Mouse (Mus musculus) forebrain, embryonic 15.5 days (tissue): ENCODE results near the gene Itga2. TPM values are rescaled to one million over a fixed set of nuclear protein-coding genes. Genes with fewer than 3 reads are reported as not detected.

Source experiments
- ATAC-seq: fragments of 200-750 bp; cut with Nextera tagmentation; replicated peaks from 2 replicates; pipeline ENCODE4 v1.8.0; 2017; ENCODE audit warnings: mild to moderate bottlenecking, moderate TSS enrichment, moderate library complexity
- H3K27ac ChIP-seq: fragments of 300-500 bp; sonication (generic); replicated peaks from 2 replicates; pipeline ENCODE4 v1.5.1; 2015; ENCODE audit warnings: mild to moderate bottlenecking, inconsistent platforms
- H3K27me3 ChIP-seq: fragments of 300-500 bp; sonication (generic); 2 replicates; pipeline ENCODE4 v1.6.1; 2015; ENCODE audit warnings: inconsistent platforms
- H3K36me3 ChIP-seq: fragments of 300-500 bp; sonication (generic); 2 replicates; pipeline ENCODE4 v1.6.1; 2015; ENCODE audit warnings: mild to moderate bottlenecking, inconsistent platforms
- H3K4me1 ChIP-seq: fragments of 300-500 bp; sonication (generic); 2 replicates; pipeline ENCODE4 v1.6.1; 2015; ENCODE audit warnings: inconsistent platforms
- H3K4me2 ChIP-seq: fragments of 300-500 bp; sonication (generic); replicated peaks from 2 replicates; pipeline ENCODE4 v1.6.1; 2015; ENCODE audit warnings: mild to moderate bottlenecking, inconsistent platforms
- H3K4me3 ChIP-seq: fragments of 300-500 bp; sonication (generic); 2 replicates; pipeline ENCODE4 v1.5.1; 2015; ENCODE audit warnings: mild to moderate bottlenecking, inconsistent platforms
- H3K9ac ChIP-seq: fragments of 300-500 bp; sonication (generic); replicated peaks from 2 replicates; pipeline ENCODE4 v1.6.1; 2015; ENCODE audit warnings: mild to moderate bottlenecking, inconsistent platforms
- H3K9me3 ChIP-seq: fragments of 300-500 bp; sonication (generic); 2 replicates; pipeline ENCODE4 v1.6.1; 2016; ENCODE audit warnings: inconsistent platforms
- WGBS: fragments of 180-500 bp; shearing (Covaris S2); methylation state at CpG from one replicate; pipeline ENCODE4 v1.1.7; 2015; ENCODE audit warnings: mixed read lengths; 5-methylcytosine and 5-hydroxymethylcytosine counted together
- polyA plus RNA-seq: library from polyadenylated mRNA; unstranded; fragments of >200 nt; fragmentation: Nextera tagmentation; extraction: Ambion mirVana; gene quantifications from 2 replicates; pipeline ENCODE4 v1.2.1, GENCODE M21; 2015

Gene Itga2
- polyA plus RNA-seq, 1 experiment from 2014 or later, result 2.0 TPM

DNA sequence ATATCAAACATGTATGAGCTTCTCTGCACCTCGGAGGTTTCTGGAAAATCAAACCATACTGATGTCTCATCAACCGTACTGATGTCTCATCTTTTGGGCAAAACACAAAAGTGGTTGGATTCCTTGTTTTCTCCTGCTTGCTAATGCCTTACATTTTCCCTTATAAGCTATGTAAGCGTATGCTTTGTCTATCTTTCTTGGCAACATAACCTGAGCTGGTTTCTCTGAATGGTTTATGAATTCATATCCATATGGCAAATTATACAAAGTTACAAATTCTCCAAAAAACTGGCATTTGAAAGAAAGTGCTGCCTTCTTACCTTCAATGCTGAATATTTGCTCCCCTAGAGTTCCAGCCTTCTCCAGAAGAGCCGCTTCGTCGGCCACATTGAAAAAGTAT, 57.2 kb downstream of the Itga2 start:
- Histone ChIP-seq H3K4me2 (no peak overlapping the region), H3K4me1 (no peaks in the 10 kb centered on the region), H3K9ac (no peak overlapping the region), H3K4me3 (no peak overlapping the region), H3K27ac (no peak overlapping the region), H3K36me3 (no peaks in the 10 kb centered on the region), H3K27me3 (no peaks in the 10 kb centered on the region), H3K9me3 (no peaks in the 10 kb centered on the region)
- 90% methylated on average over 6 of the region's 6 CpGs for WGBS
- no peak for ATAC-seq

DNA sequence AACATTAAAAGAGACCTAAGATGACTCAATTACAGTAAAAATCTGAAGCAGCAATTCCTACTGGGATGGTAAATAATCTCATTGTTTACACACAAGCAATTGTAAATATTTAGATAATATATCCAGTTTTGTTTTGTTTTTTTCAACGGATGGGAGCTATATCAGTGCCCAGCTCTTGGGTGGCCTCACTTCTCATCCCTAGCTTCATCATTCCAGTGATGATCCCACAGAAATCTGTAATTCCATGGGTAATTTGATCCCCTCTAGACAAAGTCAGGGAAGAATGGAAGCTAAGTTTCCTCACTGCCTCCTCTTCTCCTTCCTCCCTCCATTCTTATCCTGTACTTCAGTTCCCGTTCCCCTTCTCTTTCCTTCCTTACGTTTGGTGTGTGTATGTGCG, 74.4 kb downstream of the Itga2 start:
- ATAC-seq, result no peak
- Histone ChIP-seq H3K9me3 (no peaks in the 10 kb centered on the region), H3K4me2 (no peak overlapping the region), H3K4me1 (peaks cover 9% of the 10 kb centered on the region; the same call in 1 of the 2 replicates), H3K36me3 (no peaks in the 10 kb centered on the region), H3K27me3 (no peaks in the 10 kb centered on the region), H3K4me3 (no peak overlapping the region), H3K27ac (no peak overlapping the region), H3K9ac (no peak overlapping the region)
- WGBS, result 90% methylated on average over 4 of the region's 4 CpGs

DNA sequence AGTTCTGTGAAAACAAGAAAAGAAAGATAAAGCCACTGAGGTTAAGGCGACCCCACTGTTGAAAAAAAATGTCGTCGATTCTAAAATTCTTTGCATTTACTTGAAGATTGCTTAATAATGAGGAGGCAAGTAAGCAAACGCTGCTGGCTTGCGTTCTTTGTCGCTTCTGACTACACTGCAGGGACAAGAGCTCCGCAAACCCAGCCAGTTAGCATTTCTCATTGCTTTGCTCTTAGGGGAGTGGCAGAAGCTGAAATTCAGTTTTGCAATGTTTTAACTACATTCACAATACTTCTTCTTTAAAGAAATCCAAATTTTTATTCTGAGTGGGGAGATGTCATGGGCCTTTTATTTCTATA, 75.7 kb downstream of the Itga2 start:
- Histone ChIP-seq H3K9me3 (no peaks in the 10 kb centered on the region), H3K36me3 (no peaks in the 10 kb centered on the region), H3K27ac (no peak overlapping the region), H3K27me3 (no peaks in the 10 kb centered on the region), H3K4me1 (peaks cover 9% of the 10 kb centered on the region; the same call in 1 of the 2 replicates), H3K4me2 (no peak overlapping the region; the same call in 1 of the 2 replicates), H3K4me3 (no peak overlapping the region), H3K9ac (no peak overlapping the region)
- 26% methylated on average over 7 of the region's 7 CpGs for WGBS
- ATAC-seq, result no peak

DNA sequence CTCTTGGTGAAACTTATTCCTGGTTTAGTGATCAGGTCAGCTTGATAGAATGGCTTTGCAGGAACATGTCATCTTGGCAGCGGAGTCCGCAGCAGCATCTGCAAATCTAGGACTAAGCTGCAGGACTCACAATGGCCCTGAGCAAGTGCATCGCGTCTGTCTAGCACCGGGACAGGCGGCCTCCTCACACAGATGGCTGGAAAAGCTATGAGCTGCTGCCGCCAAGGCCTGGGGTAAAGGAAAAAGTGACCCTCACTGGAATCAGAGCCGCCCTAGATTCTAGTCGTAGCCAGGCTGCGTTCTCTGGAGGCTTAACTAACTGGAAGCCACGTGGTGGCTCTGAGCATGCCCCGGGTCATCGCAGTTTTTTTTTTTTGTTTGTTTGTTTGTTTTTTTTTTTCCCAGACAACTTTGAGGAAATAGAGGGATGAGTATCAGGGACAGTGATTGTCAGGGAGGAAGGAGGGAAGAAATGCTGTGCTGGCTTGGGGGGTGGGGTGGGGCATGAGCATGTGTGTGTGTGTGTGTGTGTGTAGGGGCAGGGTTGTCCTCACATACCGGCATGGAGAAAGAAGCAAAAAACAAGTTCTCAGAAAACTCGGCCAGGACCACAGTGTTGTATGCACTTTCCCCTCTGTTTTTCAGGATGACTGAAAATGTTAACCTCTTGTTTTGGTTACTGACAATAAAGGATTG, 76.2 kb downstream of the Itga2 start:
- no peaks in the 10 kb centered on the region for H3K9me3 ChIP-seq
- no peak overlapping the region for H3K27ac ChIP-seq
- H3K36me3 ChIP-seq, result no peaks in the 10 kb centered on the region
- H3K4me2 ChIP-seq, result peak overlapping the region; percentile 14
- peaks cover 9% of the 10 kb centered on the region; the same call in 1 of the 2 replicates for H3K4me1 ChIP-seq
- H3K9ac ChIP-seq, result no peak overlapping the region
- WGBS, result 22% methylated on average over 15 of the region's 15 CpGs
- no peaks in the 10 kb centered on the region for H3K27me3 ChIP-seq
- no peak overlapping the region for H3K4me3 ChIP-seq
- peak; percentile 74 for ATAC-seq

DNA sequence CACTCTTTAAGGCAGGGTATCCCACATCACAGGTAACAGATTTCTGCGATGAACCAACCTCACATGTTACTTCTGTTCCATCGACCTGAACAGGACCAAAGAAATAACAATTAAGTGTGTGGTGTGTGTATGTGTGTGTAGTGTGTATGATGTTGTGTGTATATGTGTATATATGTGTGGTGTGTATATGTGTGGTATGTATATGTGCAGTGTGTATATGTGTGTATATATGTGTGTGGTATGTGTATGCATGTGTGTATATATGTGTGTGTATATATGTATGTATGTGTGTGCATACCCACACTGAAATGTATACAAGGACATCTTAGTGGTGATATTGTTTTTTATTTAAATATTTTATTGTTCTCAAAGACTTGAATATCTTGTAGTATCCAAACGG, 77.5 kb downstream of the Itga2 start:
- Histone ChIP-seq H3K4me1 (peaks cover 9% of the 10 kb centered on the region; the same call in 1 of the 2 replicates), H3K27me3 (no peaks in the 10 kb centered on the region), H3K27ac (no peak overlapping the region), H3K9me3 (no peaks in the 10 kb centered on the region), H3K4me3 (no peak overlapping the region), H3K4me2 (no peak overlapping the region), H3K9ac (no peak overlapping the region), H3K36me3 (no peaks in the 10 kb centered on the region)
- WGBS, result 94% methylated on average over 3 of the region's 3 CpGs
- no peak for ATAC-seq

DNA sequence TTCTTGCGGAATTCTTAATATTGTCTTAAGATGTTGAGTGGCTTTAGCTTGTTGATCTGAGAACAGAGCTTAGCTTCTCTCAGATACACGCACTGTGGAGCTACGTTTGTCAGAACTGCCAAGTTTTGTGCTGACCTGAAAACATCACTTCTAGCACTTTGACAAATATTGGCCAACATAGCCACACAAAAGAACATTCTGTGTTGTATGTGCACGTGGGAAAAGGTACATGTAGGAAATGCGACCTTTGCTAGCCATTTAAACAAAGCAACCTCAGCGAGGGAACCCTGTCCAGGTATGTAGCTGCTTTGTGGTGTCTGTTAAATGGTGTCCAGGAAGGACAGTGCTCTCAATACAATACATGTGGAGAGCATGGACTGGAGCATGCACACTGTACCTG, 77.9 kb downstream of the Itga2 start:
- H3K9ac ChIP-seq, result no peak overlapping the region
- 93% methylated on average over 6 of the region's 6 CpGs for WGBS
- no peak overlapping the region for H3K4me3 ChIP-seq
- ATAC-seq, result no peak
- no peaks in the 10 kb centered on the region for H3K36me3 ChIP-seq
- H3K27ac ChIP-seq, result no peak overlapping the region
- no peak overlapping the region for H3K4me2 ChIP-seq
- peaks cover 9% of the 10 kb centered on the region; the same call in 1 of the 2 replicates for H3K4me1 ChIP-seq
- no peaks in the 10 kb centered on the region for H3K27me3 ChIP-seq
- H3K9me3 ChIP-seq, result no peaks in the 10 kb centered on the region

DNA sequence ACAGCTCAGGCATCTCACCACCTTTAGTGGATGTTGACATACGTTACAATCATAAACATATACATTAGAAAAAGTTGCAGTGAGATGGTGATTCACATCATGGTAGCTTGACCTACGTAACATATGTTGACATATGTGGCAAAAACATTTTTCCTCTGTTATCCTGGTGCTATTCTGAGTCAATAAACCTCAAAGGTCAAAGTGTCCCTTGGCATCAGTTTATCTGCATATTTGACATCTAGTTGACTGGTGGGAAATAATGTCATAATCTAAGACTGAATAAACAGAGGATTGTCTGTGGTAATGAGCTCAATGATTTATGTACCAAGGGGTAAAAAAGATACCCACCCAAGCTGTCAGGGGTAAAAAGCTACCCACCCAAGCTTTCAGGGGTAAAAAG, 78.7 kb downstream of the Itga2 start:
- Histone ChIP-seq H3K4me1 (peaks cover 9% of the 10 kb centered on the region; the same call in 1 of the 2 replicates), H3K36me3 (no peaks in the 10 kb centered on the region), H3K27me3 (no peaks in the 10 kb centered on the region), H3K4me3 (no peak overlapping the region), H3K27ac (no peak overlapping the region), H3K4me2 (no peak overlapping the region), H3K9ac (no peak overlapping the region), H3K9me3 (no peaks in the 10 kb centered on the region)
- WGBS, result 93% methylated on average over 2 of the region's 2 CpGs
- no peak for ATAC-seq

DNA sequence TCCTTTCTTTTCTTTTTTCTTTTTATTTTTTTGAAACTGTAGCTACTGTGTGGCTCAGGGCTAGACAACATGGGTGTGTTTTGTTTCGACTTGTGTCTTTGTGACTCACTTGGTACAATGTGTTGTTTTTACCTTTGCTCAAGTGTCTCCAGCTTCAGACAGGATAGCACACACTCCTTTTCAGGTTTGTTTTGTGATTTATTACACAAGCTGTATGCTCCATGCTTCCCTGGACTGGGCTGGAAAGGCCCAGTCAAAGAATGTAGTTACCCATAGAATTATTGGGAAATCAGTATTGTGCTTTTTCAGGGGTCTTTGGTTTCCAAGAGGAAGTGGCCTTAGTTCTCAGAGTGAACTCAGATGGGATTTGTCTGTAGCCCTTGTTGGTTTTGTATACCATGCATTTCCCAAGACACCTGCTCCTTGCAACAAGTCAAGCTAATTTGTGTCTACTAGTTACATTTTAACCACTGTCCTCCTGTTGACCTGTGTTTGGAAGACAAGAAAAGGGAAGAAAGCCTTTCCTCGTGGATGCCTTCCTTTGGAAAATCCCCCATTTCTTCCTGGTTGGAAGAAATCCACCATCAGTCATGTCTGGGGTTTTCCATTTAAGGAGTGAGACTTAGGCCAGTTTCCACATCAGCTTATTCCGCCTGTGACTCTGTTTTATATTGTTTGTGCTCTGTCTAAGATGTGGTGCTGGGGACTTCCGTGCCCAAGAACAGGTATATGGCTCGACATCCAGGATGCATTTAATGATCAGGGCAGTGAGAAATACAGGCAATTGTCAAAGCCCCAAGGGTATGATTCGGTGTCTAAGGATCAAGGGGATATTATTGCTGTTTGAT, 79.4 kb downstream of the Itga2 start:
- no peak overlapping the region for H3K4me3 ChIP-seq
- H3K9ac ChIP-seq, result no peak overlapping the region
- no peak overlapping the region for H3K4me2 ChIP-seq
- H3K36me3 ChIP-seq, result no peaks in the 10 kb centered on the region
- H3K9me3 ChIP-seq, result no peaks in the 10 kb centered on the region
- peaks cover 9% of the 10 kb centered on the region; the same call in 1 of the 2 replicates for H3K4me1 ChIP-seq
- H3K27ac ChIP-seq, result no peak overlapping the region
- no peak for ATAC-seq
- WGBS, result 82% methylated on average over 6 of the region's 6 CpGs
- no peaks in the 10 kb centered on the region for H3K27me3 ChIP-seq

DNA sequence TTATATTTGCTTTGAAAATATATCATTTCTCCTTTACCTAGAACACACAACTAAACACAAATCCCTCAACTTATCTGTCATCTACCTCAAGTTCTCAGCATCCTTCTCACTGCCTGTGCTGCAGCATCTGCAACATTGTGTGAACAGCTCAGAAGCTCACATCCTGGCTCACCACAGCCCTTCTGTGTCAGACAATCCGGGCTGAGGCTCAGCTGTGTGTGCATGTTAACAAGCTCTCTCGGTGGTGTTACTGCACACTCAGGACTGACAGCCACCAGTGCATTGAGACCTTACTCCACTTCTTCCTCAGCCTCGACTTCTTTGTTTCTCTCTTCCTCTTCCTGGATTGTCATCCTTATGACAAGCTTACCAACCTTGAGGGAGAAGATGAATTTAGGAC, 83.0 kb downstream of the Itga2 start:
- no peak overlapping the region for H3K4me2 ChIP-seq
- no peaks in the 10 kb centered on the region for H3K27me3 ChIP-seq
- H3K27ac ChIP-seq, result no peak overlapping the region
- WGBS, result 74% methylated on average over 3 of the region's 3 CpGs
- H3K4me1 ChIP-seq, result no peaks in the 10 kb centered on the region
- H3K9ac ChIP-seq, result no peak overlapping the region
- no peaks in the 10 kb centered on the region for H3K9me3 ChIP-seq
- H3K4me3 ChIP-seq, result no peak overlapping the region
- no peak for ATAC-seq
- H3K36me3 ChIP-seq, result no peaks in the 10 kb centered on the region

DNA sequence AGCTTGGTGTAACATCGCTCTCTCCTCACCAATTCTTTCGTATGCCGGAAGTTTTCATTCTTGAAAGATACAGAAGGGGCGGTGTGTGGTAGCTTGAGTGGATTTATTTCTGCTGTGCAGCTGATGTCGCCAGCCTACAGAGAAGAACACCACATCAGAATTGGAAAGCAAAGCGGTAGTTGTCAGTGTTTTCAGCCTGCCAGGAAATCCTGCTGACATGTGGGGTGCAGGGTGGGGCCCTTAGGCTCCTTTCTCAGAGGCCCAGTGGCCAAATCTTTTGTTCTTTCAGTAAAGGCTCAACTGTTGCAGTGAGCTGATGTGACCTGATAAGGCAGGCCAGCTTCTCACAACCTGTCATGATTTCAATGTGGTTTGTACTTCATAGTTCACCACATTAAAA, 86.1 kb downstream of the Itga2 start:
- Histone ChIP-seq H3K4me1 (peaks cover 6% of the 10 kb centered on the region; the same call in 1 of the 2 replicates), H3K4me3 (no peak overlapping the region), H3K27me3 (no peaks in the 10 kb centered on the region), H3K9ac (no peak overlapping the region), H3K27ac (no peak overlapping the region), H3K36me3 (no peaks in the 10 kb centered on the region), H3K4me2 (no peak overlapping the region), H3K9me3 (no peaks in the 10 kb centered on the region)
- no peak for ATAC-seq
- 79% methylated on average over 6 of the region's 6 CpGs for WGBS

DNA sequence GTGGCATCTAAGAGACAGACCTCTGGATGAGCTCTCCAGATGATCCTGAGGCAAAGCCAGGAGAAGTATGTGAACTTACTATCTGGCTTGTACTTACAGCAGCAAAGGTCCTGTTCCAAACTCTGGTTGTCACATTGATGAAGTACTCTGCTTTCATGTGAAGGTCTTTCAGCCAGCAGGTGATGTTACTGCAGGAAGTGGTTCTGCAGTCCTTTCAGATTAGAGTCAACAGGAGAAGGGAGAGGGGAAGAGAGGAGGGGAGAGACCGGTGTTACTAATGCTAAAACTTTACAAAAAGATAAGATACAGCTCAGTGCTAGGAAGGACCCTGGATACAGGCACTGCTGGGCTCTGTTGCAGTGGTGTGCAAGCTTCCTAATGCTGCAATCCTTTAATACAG, 88.6 kb downstream of the Itga2 start:
- H3K4me3 ChIP-seq, result no peak overlapping the region
- H3K36me3 ChIP-seq, result no peaks in the 10 kb centered on the region
- 96% methylated on average over 1 of the region's 1 CpGs for WGBS
- H3K9ac ChIP-seq, result no peak overlapping the region
- H3K4me2 ChIP-seq, result no peak overlapping the region
- no peak overlapping the region for H3K27ac ChIP-seq
- no peaks in the 10 kb centered on the region for H3K27me3 ChIP-seq
- H3K9me3 ChIP-seq, result no peaks in the 10 kb centered on the region
- H3K4me1 ChIP-seq, result peaks cover 18% of the 10 kb centered on the region
- no peak for ATAC-seq

DNA sequence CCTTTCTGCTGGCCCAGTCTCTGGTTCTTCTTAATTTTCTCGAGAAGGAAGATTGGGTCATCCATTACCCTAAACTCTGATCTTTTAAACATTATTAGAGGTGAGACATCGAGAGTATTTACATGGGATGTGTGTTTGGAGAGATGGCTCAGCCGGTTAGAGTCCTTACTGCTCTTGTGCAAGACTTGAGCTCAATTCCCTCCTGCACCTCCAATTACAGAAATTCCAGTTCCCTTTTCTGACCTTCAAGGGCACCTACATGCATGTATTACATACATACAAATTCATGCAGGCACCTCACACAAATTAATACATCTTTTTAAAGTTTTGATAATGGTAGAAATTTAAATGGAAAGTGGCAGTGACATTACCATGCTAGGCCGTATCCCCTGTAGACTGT, 91.4 kb downstream of the Itga2 start:
- H3K9ac ChIP-seq, result no peak overlapping the region
- H3K27me3 ChIP-seq, result no peaks in the 10 kb centered on the region
- no peaks in the 10 kb centered on the region for H3K9me3 ChIP-seq
- no peak for ATAC-seq
- no peak overlapping the region for H3K27ac ChIP-seq
- H3K36me3 ChIP-seq, result no peaks in the 10 kb centered on the region
- H3K4me2 ChIP-seq, result no peak overlapping the region
- peaks cover 22% of the 10 kb centered on the region for H3K4me1 ChIP-seq
- H3K4me3 ChIP-seq, result no peak overlapping the region
- WGBS, result 87% methylated on average over 4 of the region's 4 CpGs
